Mouse (Mus musculus) C2C12 (cell line): ENCODE measurements at regions not wholly inside any gene's neighbourhood (a gene's known extent, or its start where the extent isn't known, plus 50 kb on each side); places are given as distances from the start of the nearest gene placed in this dataset.

Experiments
- CEBPB ChIP-seq: IDR thresholded peaks from one replicate; pipeline ENCODE4 v1.6.1; 2011; ENCODE audit warnings: low read depth, mild to moderate bottlenecking, control low read depth, moderate library complexity
- CTCF ChIP-seq: IDR thresholded peaks from one replicate; pipeline ENCODE4 v1.5.1; 2011; ENCODE audit not compliant: control insufficient read depth, insufficient read depth, insufficient read length
- MAX ChIP-seq: IDR thresholded peaks from one replicate; pipeline ENCODE4 v1.6.1; 2011; ENCODE audit warnings: mild to moderate bottlenecking, control low read depth

DNA sequence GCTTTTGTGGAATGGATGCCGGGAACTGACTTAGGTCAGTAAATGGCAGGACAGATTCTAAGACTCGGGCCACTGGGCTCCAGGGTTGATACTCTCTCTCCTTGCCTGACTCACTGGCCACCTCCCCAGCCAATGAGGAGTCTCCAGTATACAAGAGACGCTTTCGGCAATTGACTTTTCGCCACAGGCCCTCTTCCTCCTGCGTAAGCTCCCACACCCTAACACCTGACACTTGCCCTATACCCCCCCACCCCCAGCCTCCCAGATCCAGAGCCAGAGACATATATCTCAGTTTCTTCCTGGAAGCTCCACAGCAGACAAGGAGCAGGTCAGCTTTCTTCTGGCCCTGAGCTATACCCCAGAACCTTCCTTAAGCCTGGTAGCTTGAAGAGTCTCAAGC is 94.0 kb downstream of the Sall1 start:
- TF ChIP-seq MAX, result no peak
- no peak for TF ChIP-seq CTCF
- TF ChIP-seq CEBPB, result no peak
